Mouse (Mus musculus) kidney, postnatal 25 days (tissue): Measurements from ENCODE around the gene Mis18a.

ENCODE experiments used
- DNase-seq, 2 experiments: peaks; one replicate each; pipeline ENCODE4 v3.0.0; 2021; ENCODE audit warnings: mixed read lengths in 2 of 2

The Mis18a gene

DNA sequence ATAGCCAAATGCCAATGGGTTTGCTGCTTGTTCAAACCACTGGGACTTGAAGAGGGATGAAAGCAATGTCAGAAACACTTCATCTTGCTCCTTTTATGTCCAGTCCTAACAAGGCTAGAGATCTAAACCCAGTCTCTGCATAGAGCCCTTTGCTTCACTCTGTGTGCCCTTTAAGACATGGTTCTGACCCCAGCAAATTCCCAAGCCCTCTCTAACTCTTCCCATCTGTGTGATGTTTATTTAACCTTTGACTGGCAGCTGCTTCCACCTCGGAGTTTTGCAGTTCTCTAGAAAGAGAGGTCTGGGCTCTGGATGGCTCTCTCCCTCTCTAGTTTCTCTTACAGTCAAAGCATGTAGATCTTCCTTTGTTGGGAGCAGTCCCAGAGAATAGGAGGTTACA, 23.6 kb downstream of the Mis18a start:
- no peak for DNase-seq

GRCm38 (mm10) chr16:90701541-90701940, 25.7 kb downstream of the Mis18a start:
- DNase-seq, result no peak

- no peak for DNase-seq
These were observed 27.8 kb downstream of the Mis18a start for GRCm38 (mm10) chr16:90699390-90699789.

- DNase-seq, result no peak
These were observed 30.9 kb downstream of the Mis18a start for GRCm38 (mm10) chr16:90696306-90696705.

GRCm38 (mm10) chr16:90695121-90695520, 32.1 kb downstream of the Mis18a start:
- DNase-seq, result no peak

GRCm38 (mm10) chr16:90694719-90695118, 32.5 kb downstream of the Mis18a start:
- peak in 1 of 2 experiments; percentile 43 for DNase-seq

GRCm38 (mm10) chr16:90693625-90694024, 33.6 kb downstream of the Mis18a start:
- no peak for DNase-seq

- no peak for DNase-seq
These were observed 34.4 kb downstream of the Mis18a start for GRCm38 (mm10) chr16:90692704-90693385.

DNA sequence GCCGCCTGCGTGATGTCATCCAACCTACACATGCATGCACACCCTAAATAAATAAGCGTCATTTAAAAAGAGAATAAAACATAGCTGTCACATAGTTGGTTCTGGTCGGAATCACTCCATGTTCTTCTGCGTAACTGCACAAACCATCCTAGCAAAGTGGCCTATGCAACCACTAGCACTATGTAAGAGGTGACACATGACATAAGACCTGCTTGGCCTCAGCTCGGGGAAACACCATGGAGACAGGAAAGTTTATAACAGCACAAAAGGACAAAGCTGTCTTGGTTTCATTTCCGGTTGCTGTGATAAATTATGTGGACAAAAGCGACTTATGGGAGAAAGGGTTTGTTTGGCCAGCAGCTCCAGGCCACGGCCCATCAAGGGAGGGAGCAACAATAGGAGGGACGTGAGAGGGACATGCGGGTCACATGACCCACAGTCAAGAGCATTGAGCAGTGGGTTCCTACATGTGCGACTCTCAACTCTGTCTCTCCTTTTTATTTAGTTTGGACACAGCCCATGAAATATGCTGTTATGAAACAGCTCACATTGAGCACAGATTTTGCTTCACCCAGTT, 39.4 kb downstream of the Mis18a start:
- DNase-seq, result no peak

DNA sequence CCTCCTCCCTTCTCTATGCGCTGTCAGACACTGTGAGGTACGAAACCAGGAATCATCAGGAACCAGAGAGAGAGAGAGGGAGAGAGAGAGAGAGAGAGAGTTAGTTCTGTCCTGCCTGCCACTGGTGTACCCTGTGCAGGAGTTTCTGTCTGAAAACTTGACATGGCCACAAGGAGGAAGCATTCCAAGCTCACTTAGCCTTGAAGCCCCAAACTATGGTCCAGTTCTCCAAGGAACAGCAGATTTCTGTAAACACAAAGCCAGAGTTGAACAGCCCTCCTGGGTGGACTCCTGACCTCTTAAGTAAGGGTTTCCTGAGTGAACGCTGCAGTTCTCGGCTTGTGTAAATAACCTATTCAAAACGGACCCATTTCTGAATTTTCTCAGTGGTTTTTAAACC, 40.2 kb downstream of the Mis18a start:
- DNase-seq, result no peak

DNA sequence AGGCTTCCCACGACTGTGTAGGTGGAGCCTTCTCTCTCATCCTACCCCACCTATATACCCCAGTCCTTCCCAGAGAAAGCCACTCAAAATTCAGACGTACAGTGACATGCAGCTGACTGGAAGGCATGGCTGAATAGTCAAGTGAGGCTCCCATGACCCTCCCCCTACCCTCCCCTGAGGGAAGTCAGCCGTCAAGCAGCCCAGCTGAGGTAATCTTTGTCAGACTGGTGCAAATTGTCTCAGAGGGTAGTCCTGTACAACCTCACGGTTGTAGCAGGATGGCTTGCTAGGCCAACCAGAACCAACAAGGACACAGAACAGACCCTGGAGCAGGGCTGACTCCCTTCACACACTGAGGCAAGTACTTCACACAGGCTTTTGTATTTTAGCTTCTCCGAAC, 43.1 kb downstream of the Mis18a start:
- DNase-seq, result no peak

- DNase-seq, result no peak
These were observed 47.2 kb downstream of the Mis18a start for GRCm38 (mm10) chr16:90679984-90680383.

DNA sequence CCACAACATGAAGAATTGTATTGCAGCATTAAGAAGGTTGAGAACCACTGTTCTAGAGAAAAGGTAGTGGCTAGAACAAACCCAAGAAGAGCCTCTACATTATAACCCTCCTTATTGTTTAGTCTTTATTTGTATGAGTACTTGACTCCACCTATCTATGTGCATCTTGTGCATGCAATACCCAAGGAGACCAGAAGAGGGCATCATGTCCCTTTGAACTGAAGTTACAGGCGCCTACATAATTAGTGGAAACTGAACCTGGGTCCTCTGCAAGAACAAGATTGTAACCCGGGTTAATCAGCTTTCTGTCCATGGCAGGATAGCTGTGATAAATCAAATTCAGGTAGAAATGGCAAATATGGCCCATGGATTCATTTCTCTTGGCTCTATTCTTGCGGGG, 48.4 kb downstream of the Mis18a start:
- peak in 1 of 2 experiments; percentile 13 for DNase-seq

GRCm38 (mm10) chr16:90676920-90677574, 50.2 kb downstream of the Mis18a start:
- peak in 1 of 2 experiments; percentile 58 for DNase-seq

GRCm38 (mm10) chr16:90674651-90675050, 52.6 kb downstream of the Mis18a start:
- DNase-seq, result no peak

DNA sequence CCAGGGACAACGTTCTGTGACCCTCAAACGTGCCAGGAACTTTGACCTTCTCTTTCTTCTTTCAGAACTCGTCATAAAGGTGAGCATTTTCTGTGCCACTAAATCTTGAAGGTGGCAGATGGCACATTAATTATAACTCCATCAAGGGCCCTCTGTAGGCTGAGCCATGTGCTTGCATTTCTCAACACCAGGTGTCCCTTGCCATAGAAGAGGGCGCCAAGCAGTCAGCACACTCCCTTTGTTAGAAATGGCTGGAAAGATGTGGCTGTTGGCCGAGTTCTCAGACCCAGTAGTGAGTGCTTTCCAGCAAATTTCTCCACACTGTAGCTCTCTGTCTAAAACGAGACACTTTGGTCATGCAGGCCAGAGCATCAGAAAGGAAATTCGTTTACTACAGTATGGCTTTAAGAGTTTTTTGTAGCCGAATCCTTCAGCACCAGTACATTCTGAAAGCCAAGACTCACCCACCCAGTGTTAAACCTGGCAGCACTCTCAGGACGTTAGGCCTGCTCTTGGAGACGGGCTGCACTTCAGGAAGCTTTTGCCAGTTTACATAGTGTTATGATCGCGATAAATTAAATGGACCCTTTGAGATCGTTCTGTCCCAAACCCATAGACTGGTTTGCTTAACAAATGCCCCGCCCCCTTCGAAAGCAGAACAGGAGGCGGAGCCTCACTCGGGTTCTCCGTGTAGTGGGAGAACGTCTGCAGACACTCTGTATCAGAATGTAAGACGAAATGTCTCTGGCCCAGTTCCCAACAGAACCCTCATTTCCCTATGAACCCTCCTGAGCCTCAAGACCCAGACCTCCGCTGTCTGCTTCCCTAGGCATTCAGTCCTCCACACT, 53.5 kb downstream of the Mis18a start:
- DNase-seq, result no peak
